Mouse (Mus musculus) monocyte, adult 59 days (primary cell): ENCODE measurements around the gene Cdhr3. TPM values are rescaled to one million over a fixed set of nuclear protein-coding genes. Genes with fewer than 3 reads are reported as not detected.

Experiments
- total RNA-seq, 2 experiments: library from RNA; stranded (reverse); gene quantifications; one replicate each; pipeline ENCODE4 v1.2.4; 2023

Cdhr3 gene
- total RNA-seq, result not detected

GRCm38 (mm10) chr12:33092775-33093174 is at the start of gene Cdhr3:
Cdhr3 (minus strand) TSS chr12:33092875.

Other genes starting within 250 kb of the Cdhr3 start
- gene Sypl, start 139.0 kb downstream of the Cdhr3 start, total RNA-seq, result 10 to 100 TPM; 64.5 to 72.8 TPM
- 100 to 1,000 TPM; 140 to 148 TPM for gene Atxn7l1, start 54.8 kb upstream of the Cdhr3 start, total RNA-seq